Mouse (Mus musculus) MN1 (cell line): ENCODE results near the gene Entr1.
A peak's percentile ranks its signal among the peaks of the same experiment; 100 is the strongest.

Experiments used
- DNase-seq: peaks from one replicate; pipeline ENCODE4 v3.0.0-alpha.2; 2016; ENCODE audit warnings: low spot score

The Entr1 gene

DNA sequence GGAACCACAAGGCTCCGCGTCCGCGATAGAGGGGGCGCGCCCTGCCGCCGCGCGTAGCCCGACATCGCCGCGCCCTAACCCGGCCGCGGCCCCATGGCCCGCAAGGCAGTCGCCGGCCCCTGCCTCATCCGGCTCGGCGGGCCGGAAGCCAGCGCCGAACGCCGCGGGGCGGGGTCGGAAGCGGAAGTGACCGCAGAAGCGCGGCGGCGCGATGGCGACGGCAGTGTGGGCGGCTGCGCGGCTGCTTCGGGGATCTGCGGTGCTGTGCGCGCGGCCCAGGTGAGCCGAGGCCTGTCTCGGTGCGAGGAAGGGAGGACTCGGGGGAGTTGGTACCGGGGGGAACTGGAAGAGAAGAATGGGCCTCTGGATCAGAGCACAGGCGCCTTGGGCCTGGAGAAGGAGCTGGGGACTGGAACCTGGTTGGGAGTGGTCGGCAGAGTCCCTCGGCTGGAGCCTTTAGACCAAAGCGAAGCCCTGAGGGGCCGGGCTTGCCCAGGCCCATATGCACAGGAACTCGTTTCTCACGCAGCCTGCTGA is at the start of gene Entr1, which contains the start of gene Pmpca:
Entr1 (minus strand) TSS at position 163 of the 537 bp plus-strand sequence.
Pmpca (plus strand) TSS at position 186 of the 537 bp plus-strand sequence.
- peak; percentile 88 for DNase-seq

DNA sequence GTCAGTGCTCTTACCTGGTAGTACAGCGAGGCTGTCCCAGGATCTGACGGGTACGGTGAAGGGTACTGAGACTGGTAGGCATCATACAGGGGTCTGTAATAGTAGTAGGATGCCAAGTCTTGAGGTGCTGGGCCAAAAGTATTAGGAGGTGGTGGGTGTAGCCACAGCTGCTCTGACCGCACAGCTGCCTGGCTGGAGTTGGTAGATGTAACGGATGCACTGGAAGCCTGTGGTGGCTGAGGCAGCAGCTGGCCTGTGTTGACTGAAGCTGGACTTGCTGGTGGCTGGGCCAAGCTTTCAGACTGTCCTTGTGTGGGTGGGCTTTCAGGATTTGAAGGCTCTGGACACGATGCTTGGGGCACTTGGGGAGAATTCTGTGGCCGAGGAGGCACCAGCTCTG is 49.3 kb upstream of the Entr1 start:
- DNase-seq = no peak

- DNase-seq = no peak
Observed at GRCm38 (mm10) chr2:26437221-26437620, 48.1 kb upstream of the Entr1 start.

DNA sequence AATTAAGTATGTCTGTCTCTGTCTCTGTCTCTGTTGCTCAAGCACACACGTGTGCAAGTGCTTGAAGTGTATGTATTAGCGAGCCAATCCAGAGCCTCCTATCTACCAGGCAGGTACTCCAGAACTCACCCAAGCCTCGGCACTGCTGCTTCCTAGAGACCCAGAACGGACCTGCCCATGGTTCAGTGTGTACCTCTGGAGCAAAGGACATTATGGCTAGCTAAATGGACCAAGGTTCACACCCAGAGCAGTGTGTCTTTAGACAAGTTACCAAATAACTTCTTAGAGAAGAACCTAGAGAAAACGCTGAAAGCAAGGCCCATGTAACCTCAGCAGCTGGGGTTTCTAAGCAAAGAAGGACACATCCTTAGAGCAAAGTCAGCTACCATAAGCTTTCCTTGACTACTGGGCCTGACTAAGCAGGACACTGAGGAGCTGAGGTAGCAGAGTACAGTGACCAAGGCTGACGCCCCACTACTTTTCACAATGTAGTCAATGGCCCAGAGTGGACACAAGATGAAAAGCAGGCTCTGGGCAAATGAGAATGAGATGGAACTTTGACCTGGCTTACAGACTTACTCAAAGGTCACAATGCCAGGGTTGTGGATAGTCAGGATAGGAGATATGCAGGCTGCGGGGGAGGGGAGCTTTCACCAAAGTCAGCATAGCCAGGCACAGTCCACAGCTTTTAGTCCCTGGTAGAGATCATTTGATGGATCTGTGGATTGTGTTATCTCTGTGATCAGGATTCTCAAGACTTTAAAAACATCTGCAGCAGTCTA is 45.9 kb upstream of the Entr1 start:
- no peak for DNase-seq

DNA sequence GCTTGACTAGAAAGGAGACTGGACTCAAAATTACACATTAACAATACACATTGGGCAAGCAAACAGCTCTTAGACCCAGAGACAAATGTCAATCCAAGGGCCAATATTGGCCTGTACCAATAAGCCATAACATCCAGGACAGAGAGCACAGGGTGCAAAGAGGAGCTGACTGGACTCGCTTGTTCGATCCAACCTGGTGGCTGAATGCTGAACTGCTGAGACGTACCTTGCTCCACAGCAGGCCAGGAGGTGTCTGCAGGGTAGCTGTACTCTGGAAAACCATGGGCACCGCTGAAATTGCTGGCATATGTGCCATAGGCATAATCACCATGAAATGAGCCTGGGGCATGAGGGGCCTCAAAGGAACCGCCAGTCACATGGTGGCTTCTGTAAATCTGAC is 40.7 kb upstream of the Entr1 start:
- DNase-seq = no peak

DNA sequence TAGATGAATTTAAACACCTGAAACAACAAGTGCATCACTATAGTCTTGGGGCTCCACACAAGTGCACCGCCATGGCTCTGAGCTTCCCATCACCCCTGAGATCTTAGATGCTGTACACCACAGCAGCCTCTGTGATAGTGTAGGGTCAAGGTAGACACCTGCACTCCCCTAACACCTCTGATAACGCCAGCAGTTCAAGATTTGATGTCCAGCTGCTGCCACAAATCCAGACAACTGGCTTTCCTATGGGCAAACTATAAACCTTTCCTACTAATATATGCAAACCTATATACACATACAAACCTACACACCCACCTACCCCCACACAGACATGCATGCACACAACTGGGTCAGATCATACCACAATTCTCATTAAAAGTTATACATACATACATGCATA is 35.4 kb upstream of the Entr1 start:
- DNase-seq = no peak

GRCm38 (mm10) chr2:26423086-26423485 is 34.0 kb upstream of the Entr1 start:
- DNase-seq = peak; percentile 78

DNA sequence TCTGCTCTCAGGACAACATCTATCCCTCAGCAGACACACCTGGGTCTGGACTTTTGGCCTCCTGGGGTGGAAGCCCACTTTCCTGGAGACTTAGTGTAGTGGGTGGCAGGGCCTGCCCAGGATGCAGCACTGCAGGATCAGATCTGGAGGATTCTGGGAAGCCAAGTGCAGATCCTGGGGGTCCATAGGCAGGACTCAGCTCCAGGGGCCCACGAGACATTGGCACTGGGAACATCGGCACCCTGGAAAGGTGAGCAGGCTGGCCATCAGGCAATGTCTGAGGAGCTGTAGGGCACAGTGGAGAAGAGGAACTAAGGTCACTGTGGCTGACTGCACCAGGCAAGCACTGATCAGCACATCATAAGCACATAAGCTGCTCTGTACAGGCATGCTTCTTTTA is 32.9 kb upstream of the Entr1 start:
- no peak for DNase-seq

GRCm38 (mm10) chr2:26418120-26418519 is 29.0 kb upstream of the Entr1 start:
- no peak for DNase-seq

DNA sequence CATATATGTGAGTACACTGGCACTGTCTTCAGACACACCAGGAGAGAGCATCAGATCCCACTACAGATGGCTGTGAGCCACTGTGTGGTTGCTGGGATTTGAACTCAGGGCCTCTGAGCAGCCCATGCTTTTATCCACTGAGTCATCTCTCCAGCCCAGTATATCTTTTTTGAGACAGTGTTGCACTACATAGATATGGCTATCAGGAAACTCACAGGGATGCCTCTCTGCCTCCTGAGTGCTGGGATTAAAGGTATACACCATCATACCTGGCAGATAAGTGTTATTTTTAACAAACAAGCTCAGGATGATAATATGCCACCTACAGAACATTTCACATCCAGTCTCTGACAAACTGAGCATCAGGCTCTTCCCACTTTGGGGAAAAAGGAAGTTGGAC is 27.9 kb upstream of the Entr1 start:
- no peak for DNase-seq

DNA sequence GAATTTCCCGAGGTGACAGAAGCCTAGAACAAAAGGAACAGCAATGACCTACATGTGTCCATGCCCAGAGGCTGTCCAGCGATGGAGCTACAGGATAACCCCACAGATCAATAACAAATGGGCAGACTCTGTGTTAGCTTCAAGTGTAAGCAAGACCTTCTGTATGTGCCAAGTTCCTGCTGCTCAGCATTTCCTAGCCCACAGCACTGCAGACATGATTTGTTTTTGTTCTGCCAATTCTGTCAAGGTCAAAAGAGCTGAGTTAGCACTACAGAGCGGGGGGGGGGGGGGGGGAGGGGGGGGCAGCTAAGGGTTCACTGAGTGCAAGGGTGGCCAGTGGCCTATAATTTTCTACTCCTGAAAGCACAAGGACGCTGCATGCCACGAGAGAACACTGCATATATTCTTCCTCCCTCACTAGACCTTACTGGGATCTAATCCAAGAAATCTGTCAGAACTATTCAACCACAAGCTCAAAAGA is 21.9 kb upstream of the Entr1 start:
- no peak for DNase-seq

DNA sequence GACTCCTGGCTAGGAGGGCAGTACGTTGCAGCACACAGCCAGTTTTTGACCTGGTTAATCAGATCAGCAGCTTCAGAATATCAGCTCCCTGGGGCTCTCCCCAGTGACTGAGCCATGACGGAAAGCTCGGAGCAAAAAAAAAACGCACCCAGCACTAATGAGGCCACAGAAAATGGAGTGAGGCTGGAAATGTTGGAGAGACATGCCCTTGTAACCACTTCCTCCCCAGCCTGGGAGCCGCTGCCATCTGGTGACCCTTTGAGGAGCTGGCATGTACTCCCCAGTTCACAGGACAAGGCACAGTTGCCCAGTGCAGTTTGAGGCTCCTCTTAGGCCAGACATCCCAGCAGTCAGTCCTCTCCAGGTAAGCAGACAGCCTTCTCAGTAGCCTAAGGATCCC is 21.0 kb upstream of the Entr1 start:
- peak; percentile 51 for DNase-seq

DNA sequence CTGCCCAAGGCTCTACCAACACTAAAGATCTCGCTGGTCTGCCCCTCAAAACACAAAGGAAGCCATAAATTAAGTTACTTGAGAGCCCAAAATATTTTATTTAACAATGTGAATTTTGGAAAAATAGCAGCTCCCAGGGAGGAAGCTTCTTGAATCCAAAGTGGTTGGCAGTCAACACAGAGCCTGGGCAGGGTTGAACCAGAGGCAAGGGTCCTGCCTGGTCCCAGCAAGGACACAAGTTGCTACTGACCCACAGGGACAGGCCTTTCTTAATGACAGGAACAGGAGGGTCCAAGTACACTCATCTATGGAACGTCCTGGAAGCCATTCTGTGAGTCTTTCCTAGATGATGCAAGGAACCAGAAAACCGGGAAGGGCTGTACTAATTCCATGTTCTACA is 20.2 kb upstream of the Entr1 start:
- DNase-seq = no peak

GRCm38 (mm10) chr2:26408515-26409356 is 19.6 kb upstream of the Entr1 start, which contains the start of gene Inpp5e:
Gene Inpp5e (minus strand): TSS chr2:26409203.
- peak; percentile 93 for DNase-seq

- DNase-seq = no peak
Observed at GRCm38 (mm10) chr2:26403306-26403705, 14.2 kb upstream of the Entr1 start.

DNA sequence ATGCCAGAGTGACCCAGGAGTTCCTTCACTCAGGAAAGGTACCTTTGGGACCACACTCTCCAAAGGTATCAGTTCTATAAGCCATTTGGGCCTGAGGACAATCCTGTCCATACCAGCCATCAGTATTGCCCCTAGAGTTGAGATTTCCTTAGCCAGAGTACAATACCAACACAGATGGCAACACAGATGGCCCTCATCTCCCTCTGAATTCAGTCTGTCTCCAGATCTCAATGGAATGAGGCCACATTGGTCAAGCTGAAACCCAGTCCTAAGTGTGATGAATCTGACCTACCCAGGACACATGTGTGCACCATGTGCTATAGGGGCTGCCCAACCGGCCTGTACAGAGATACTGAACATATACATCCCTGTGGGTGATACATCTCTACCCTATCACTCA is 13.1 kb upstream of the Entr1 start:
- DNase-seq = no peak

GRCm38 (mm10) chr2:26401023-26401422 is 11.9 kb upstream of the Entr1 start:
- no peak for DNase-seq

GRCm38 (mm10) chr2:26400296-26400695 is 11.2 kb upstream of the Entr1 start:
- DNase-seq = no peak

DNA sequence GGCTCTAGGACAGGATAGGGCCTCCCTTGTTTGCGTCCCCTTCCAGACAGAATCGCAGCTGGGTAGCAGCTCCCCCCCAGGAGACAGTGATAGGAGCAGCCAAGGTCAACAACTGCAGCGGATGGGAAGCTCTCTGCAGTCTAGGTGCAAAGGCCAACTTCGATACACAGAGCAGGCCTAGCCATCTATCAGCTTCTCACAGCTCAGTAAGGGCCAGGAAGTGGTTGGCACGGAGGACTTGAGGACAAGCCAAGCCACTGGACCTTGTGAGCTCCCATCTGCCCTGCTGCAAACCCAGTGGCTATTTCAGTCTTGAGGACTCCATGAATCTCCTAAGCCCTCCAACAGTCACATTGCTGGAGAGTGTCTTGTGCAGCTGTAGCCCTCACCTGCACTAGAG is 10.5 kb upstream of the Entr1 start:
- DNase-seq = no peak

DNA sequence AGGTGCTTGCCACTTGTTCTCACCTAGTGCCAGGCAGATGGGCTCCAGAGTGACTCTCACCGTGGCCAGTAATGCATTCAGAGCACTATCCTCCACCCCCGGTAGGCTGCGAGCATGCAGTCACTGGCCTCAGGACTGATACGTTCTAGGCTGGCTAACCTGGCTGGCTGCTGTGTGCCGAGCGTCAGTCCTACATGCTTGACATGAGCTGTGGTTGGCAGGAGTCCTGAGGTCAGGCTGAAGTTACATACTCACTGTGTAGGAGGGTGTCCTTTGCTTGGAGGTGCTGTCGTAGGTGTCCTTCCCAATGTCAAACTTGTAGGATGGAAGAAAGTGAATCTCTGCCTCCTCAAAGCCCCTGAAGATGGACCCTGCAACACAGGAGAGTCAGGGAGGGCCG is 9.9 kb upstream of the Entr1 start:
- DNase-seq = no peak

- no peak for DNase-seq
Observed at GRCm38 (mm10) chr2:26391617-26392016, 2.5 kb upstream of the Entr1 start.

DNA sequence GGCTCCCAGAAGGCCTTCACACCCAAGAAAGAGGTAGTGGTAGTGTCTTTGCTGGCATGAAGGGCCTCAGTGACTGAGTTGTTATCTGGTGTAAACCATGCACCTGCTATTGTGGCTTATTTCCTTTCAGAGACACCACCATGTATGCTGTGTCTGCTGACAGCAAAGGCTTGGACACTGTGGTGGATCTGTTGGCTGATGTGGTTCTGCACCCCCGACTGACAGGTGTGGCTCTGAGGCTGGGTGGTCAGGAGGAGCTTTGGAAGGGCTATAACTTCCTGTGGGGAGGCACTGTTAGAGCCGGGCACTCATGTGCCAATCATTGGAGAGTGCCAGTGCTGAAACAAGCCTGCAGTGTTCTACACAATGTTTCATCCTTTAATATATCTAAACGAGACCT is 1.8 kb upstream of the Entr1 start:
- DNase-seq = no peak

- DNase-seq = peak; percentile 24
Observed at GRCm38 (mm10) chr2:26388682-26389153, 398 bp downstream of the Entr1 start.
